Mouse (Mus musculus): ENCODE measurements at regions not wholly inside any gene's neighbourhood (a gene's known extent, or its start where the extent isn't known, plus 50 kb on each side); places are given as distances from the start of the nearest gene placed in this dataset.

DNA sequence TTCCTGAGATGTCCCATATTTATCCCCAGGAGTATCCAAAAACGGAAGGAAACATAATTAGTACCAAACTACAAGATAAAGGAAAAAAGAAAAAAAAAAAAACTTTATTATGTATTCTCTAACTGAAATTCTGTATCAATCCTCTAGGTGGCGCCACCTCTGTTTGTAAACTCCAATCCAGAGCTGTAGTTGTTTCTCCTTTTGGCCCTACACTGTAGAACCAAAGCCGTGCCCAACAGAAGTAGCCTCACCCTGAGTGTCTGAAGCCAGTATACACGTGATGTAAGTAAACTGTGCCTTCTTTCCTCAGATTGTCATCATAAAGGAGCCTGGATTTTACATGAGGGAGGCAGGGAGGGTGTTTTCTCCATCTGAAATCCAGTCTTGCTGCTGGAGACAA, 790.7 kb downstream of the Robo1 start:
- TF ChIP-seq CTCF (IDR thresholded peaks at IDR 0.05; ENCODE audit: low read depth, low read length) (no peak), POLR2A (IDR thresholded peaks at IDR 0.05; ENCODE audit: extremely low read depth, insufficient read depth, low read length) (no peak)

Measured in liver, adult 2 months (tissue).